Mouse (Mus musculus) cerebral cortex, adult 2 months (tissue): Measurements from ENCODE around the gene Strn.

Experiments
- WGBS: fragments of 180-500 bp; shearing (Covaris S2); methylation state at CpG from one replicate; pipeline ENCODE4 v1.1.7; 2018; 5-methylcytosine and 5-hydroxymethylcytosine counted together

Gene Strn

GRCm38 (mm10) chr17:78737096-78737495 is at the start of gene Strn:
TSS of gene Strn (minus strand) at chr17:78737196.
- WGBS = 28% methylated on average over 4 of the region's 4 CpGs

- WGBS = 98% methylated on average over 1 of the region's 1 CpGs
Observed at GRCm38 (mm10) chr17:78778765-78779164, 41.8 kb upstream of the Strn start.

- WGBS = 86% methylated on average over 2 of the region's 2 CpGs
Observed at GRCm38 (mm10) chr17:78772317-78772716, 35.3 kb upstream of the Strn start.

GRCm38 (mm10) chr17:78770932-78771331 is 33.9 kb upstream of the Strn start:
- WGBS = 86% methylated on average over 7 of the region's 7 CpGs

- 76% methylated on average over 3 of the region's 3 CpGs for WGBS
Observed at GRCm38 (mm10) chr17:78769341-78769740, 32.3 kb upstream of the Strn start.

GRCm38 (mm10) chr17:78768937-78769336 is 31.9 kb upstream of the Strn start:
- 67% methylated on average over 2 of the region's 2 CpGs for WGBS

- 48% methylated on average over 8 of the region's 8 CpGs for whole genome bisulfite sequencing
Observed at GRCm38 (mm10) chr17:78767546-78767945, 30.6 kb upstream of the Strn start.

- WGBS = 89% methylated on average over 7 of the region's 7 CpGs
Observed at GRCm38 (mm10) chr17:78766084-78766483, 29.1 kb upstream of the Strn start.

GRCm38 (mm10) chr17:78763272-78763671 is 26.3 kb upstream of the Strn start:
- WGBS = 87% methylated on average over 5 of the region's 5 CpGs

GRCm38 (mm10) chr17:78752938-78753655 is 16.1 kb upstream of the Strn start:
- WGBS = 45% methylated on average over 17 of the region's 17 CpGs

- 71% methylated on average over 10 of the region's 10 CpGs for WGBS
Observed at GRCm38 (mm10) chr17:78752064-78752463, 15.1 kb upstream of the Strn start.

GRCm38 (mm10) chr17:78748440-78748839 is 11.4 kb upstream of the Strn start:
- 95% methylated on average over 9 of the region's 9 CpGs for WGBS

GRCm38 (mm10) chr17:78738416-78738815 is 1.4 kb upstream of the Strn start:
- 33% methylated on average over 1 of the region's 1 CpGs for WGBS

GRCm38 (mm10) chr17:78737771-78738170 is 775 bp upstream of the Strn start:
- 53% methylated on average over 2 of the region's 2 CpGs for WGBS

- WGBS = under 1% methylated on average over 57 of the region's 60 CpGs
Observed at GRCm38 (mm10) chr17:78736473-78736988, 465 bp downstream of the Strn start.

- under 1% methylated on average over 38 of the region's 39 CpGs for WGBS
Observed at GRCm38 (mm10) chr17:78735731-78736472, 1.1 kb downstream of the Strn start.

- WGBS = 48% methylated on average over 10 of the region's 10 CpGs
Observed at GRCm38 (mm10) chr17:78734806-78735205, 2.2 kb downstream of the Strn start.

- 64% methylated on average over 1 of the region's 1 CpGs for WGBS
Observed at GRCm38 (mm10) chr17:78732056-78732455, 4.9 kb downstream of the Strn start.

- 77% methylated on average over 14 of the region's 14 CpGs for WGBS
Observed at GRCm38 (mm10) chr17:78726746-78727449, 10.1 kb downstream of the Strn start.

GRCm38 (mm10) chr17:78724461-78725055 is 12.4 kb downstream of the Strn start:
- WGBS = 52% methylated on average over 6 of the region's 6 CpGs

- 93% methylated on average over 7 of the region's 7 CpGs for WGBS
Observed at GRCm38 (mm10) chr17:78721690-78722089, 15.3 kb downstream of the Strn start.

- 93% methylated on average over 13 of the region's 13 CpGs for WGBS
Observed at GRCm38 (mm10) chr17:78719086-78719485, 17.9 kb downstream of the Strn start.
